Mouse (Mus musculus) heart, adult 2 months (tissue): ENCODE measurements at regions not wholly inside any gene's neighbourhood (a gene's known extent, or its start where the extent isn't known, plus 50 kb on each side); places are given as distances from the start of the nearest gene placed in this dataset.
"Not testable (repeated sequence)": the region's sequence is repeated elsewhere in the genome, so short reads cannot be mapped to it uniquely, and the experiment has no call there.

ENCODE experiments used
- DNase-seq, 2 experiments: peaks; one replicate each; pipeline ENCODE4 v3.0.0; 2021
- H3K27ac ChIP-seq: fragments of 200-600 bp; 2 replicates; pipeline ENCODE4 v1.8.1; 2022
- H3K27me3 ChIP-seq: fragments of 200-500 bp; 2 replicates; pipeline ENCODE4 v1.6.1; 2012; ENCODE audit warnings: mild to moderate bottlenecking, low read length, inconsistent platforms, mixed read lengths; ENCODE audit not compliant: control insufficient read depth, insufficient read depth
- H3K36me3 ChIP-seq: fragments of 200-500 bp; 2 replicates; pipeline ENCODE4 v1.6.1; 2012; ENCODE audit warnings: low read length, inconsistent platforms; ENCODE audit not compliant: control insufficient read depth, insufficient read depth
- H3K4me1 ChIP-seq: fragments of 200-500 bp; 2 replicates; pipeline ENCODE4 v1.6.1; 2011; ENCODE audit warnings: low read length; ENCODE audit not compliant: control insufficient read depth, insufficient read depth
- H3K4me3 ChIP-seq: fragments of 200-600 bp; 2 replicates; pipeline ENCODE4 v1.8.1; 2022
- H3K79me2 ChIP-seq: fragments of 200-500 bp; replicated peaks from 2 replicates; pipeline ENCODE4 v1.6.1; 2012; ENCODE audit warnings: mild to moderate bottlenecking, inconsistent platforms, low read length, moderate library complexity, mixed read lengths; ENCODE audit not compliant: control insufficient read depth, insufficient read depth
- H3K9ac ChIP-seq: fragments of 200-500 bp; 2 replicates; pipeline ENCODE4 v1.6.1; 2012; ENCODE audit warnings: low read depth, mild to moderate bottlenecking, control low read depth, inconsistent platforms, low read length, mixed read lengths
- CTCF ChIP-seq: fragments of 200-600 bp; IDR thresholded peaks from 2 replicates; pipeline ENCODE4 v1.8.1; 2022; ENCODE audit warnings: antibody characterized with exemption, mild to moderate bottlenecking, moderate library complexity
- EP300 ChIP-seq: fragments of 200-500 bp; IDR thresholded peaks from 2 replicates; pipeline ENCODE4 v1.6.1; 2011; ENCODE audit warnings: low read depth, low read length, control low read depth; ENCODE audit not compliant: insufficient read depth
- POLR2A ChIP-seq: fragments of 200-500 bp; IDR thresholded peaks from 2 replicates; pipeline ENCODE4 v1.6.1; 2011; ENCODE audit warnings: mild to moderate bottlenecking, low read depth, low read length, control low read depth; ENCODE audit not compliant: insufficient read depth
- WGBS: fragments of 180-500 bp; shearing (Covaris S2); methylation state at CpG from one replicate; pipeline ENCODE4 v1.1.7; 2018; 5-methylcytosine and 5-hydroxymethylcytosine counted together
- intact Hi-C: fragments of 180-260 bp; cut with DNase I; formaldehyde crosslinking; loops from one replicate; pipeline ENCODE4 v1.15.1; 2025

DNA sequence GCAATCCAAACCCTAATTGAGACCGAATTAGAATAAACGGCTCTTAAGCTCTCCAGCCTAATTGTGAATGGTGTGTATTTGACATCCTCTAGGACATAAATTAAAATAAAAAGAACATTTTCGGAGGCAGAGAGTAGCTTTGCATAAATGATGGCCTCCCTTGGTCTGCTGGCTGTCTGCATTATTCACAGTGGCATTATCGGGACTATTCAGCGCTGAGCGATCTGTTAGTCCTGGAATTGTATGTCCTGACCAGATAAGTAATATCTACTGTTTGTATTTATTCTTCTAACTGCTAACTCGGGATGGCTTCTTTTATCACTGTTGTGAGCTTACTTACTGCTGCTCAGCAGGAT lies 299.6 kb downstream of the Chl1 start:
- 12% methylated on average over 7 of the region's 7 CpGs for WGBS
- Histone ChIP-seq H3K79me2 (no peaks in the 10 kb centered on the region), H3K4me3 (no peak overlapping the region), H3K4me1 (no peaks in the 10 kb centered on the region), H3K36me3 (no peaks in the 10 kb centered on the region), H3K27ac (no peak overlapping the region), H3K9ac (no peak overlapping the region), H3K27me3 (no peaks in the 10 kb centered on the region)
- intact Hi-C loops = no loop called here
- DNase-seq = no peak
- TF ChIP-seq CTCF (no peak), EP300 (no peak), POLR2A (no peak)

DNA sequence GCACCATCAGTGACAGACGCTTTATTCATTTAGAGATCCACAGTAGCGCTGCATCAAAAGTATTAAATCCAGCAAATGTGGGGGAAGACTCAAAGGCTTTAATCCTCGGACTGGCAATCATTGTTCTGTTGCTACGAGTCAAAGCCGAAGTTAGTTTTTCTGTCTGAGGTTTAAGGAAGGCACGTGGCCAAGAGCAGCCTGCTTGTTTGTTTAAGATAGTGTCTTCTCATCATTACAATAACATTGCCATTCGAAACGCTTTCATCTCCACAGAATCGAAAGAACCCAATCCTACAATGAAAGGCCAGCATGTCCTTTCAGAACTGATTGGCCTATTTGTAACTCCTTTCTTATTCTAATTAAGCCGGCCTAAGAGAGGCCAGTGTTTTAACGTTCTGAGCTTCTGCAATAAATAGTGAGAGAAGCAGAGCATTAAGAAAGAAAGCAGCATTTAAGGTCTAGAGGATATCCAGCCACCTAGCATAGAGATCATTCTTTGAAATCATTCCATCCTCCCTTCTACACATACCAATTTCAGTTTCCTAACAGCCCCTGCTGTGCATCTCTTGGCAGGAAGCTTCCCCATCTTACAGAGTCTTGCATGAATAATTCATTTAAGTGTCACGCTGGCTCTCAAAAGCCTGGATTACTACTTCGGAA lies 300.1 kb downstream of the Chl1 start:
- TF ChIP-seq CTCF (no peak), EP300 (no peak), POLR2A (no peak)
- WGBS = 1% methylated on average over 13 of the region's 13 CpGs
- H3K79me2 ChIP-seq = no peaks in the 10 kb centered on the region
- H3K27ac ChIP-seq = no peak overlapping the region
- H3K9ac ChIP-seq = no peak overlapping the region
- intact Hi-C loops = no loop called here
- DNase-seq = no peak
- H3K36me3 ChIP-seq = no peaks in the 10 kb centered on the region
- H3K4me1 ChIP-seq = no peaks in the 10 kb centered on the region
- H3K4me3 ChIP-seq = no peak overlapping the region
- H3K27me3 ChIP-seq = no peaks in the 10 kb centered on the region

DNA sequence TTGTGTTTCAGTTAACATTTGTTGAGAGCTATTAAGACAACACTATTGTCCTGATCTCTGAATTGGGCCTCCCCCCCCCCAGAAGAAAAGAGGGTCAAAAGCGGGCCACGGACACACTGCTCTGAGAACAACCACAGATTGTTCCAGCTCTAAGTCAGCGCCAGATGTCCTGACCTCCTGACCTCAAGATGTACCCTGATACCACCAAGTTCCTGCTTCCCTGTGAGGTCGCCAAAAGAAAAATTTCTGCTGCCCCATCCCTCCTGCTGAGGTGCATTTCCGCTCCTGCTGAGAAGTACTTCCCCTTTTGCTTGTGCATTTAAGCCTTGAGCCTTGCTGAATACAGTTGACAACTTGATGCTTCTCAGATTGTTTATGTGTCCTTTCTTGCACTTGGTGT lies 306.0 kb downstream of the Chl1 start:
- DNase-seq, H3K9ac ChIP-seq, H3K27me3 ChIP-seq, H3K79me2 ChIP-seq, H3K36me3 ChIP-seq, H3K4me3 ChIP-seq, intact Hi-C loops, H3K27ac ChIP-seq, H3K4me1 ChIP-seq: not testable (repeated sequence)
- 63% methylated on average over 5 of the region's 5 CpGs for WGBS

DNA sequence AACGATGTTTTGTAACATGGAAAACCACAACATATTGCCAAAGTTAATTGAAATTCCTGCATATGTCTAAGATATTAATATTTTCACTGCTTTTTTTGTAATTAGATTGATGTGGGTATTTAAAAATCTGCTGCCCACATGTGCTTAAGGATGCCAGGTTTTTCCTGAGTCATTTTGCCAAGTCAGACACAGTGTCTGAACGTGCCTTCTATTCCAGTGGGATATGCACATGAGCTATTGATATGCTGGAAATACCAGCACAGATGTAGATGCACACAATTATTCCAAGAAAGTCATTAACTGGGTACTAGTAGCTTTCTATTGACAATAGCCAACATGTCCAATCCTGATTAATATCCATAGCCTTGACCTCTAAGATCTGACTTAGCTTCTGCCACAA lies 315.7 kb downstream of the Chl1 start:
- Histone ChIP-seq H3K4me3 (no peak overlapping the region), H3K79me2 (no peaks in the 10 kb centered on the region), H3K4me1 (no peaks in the 10 kb centered on the region), H3K9ac (no peak overlapping the region), H3K36me3 (no peaks in the 10 kb centered on the region), H3K27ac (no peak overlapping the region), H3K27me3 (no peaks in the 10 kb centered on the region)
- TF ChIP-seq EP300 = no peak
- no peak for TF ChIP-seq POLR2A
- TF ChIP-seq CTCF = no peak
- DNase-seq = no peak
- intact Hi-C loops = no loop called here
- WGBS = 58% methylated on average over 2 of the region's 2 CpGs

DNA sequence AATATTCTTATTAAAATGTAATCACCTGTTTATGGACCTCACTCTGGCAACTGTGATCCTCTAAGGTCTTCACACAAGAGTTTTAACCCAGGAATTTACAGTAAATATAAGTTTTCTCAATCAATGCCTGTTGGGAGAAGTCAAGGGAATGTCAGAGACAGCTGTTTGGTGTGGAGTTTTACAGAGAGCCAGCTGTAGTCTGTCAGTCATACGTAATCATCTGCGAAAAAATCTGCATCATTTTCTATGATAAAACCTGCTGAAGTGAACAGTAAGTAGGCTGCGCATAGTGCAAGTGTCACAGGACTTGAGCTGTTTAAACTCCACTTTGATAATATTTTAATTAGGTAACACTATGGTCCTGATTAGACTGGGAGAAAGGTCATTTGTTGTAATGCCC lies 317.2 kb downstream of the Chl1 start:
- no peak overlapping the region for H3K27ac ChIP-seq
- H3K79me2 ChIP-seq = no peaks in the 10 kb centered on the region
- no peak overlapping the region for H3K4me3 ChIP-seq
- WGBS = 84% methylated on average over 3 of the region's 3 CpGs
- no peaks in the 10 kb centered on the region for H3K4me1 ChIP-seq
- intact Hi-C loops = no loop called here
- H3K9ac ChIP-seq = no peak overlapping the region
- TF ChIP-seq POLR2A (no peak), CTCF (no peak), EP300 (no peak)
- DNase-seq = no peak
- no peaks in the 10 kb centered on the region for H3K27me3 ChIP-seq
- H3K36me3 ChIP-seq = no peaks in the 10 kb centered on the region

DNA sequence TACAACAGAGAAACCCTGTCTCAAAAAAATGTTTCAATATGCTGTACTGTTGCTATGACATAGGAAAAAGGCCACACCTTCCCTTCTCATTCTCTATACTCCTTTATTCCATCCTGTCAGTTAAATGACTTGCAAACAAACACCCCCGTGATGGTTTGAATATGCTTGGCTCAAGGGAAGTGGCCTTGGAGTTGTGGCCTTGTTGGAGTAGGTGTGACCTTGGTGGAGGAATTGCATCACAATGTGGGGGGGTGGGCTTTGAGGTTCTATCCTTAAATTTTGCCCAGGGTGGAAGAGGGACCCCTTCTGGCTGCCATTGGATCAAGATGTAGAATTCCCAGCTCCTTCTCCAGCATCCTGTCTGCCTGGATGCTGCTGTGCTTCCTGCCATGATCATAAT lies 318.5 kb downstream of the Chl1 start:
- H3K27ac ChIP-seq = no peak overlapping the region
- no peaks in the 10 kb centered on the region for H3K79me2 ChIP-seq
- H3K27me3 ChIP-seq = no peaks in the 10 kb centered on the region
- no peaks in the 10 kb centered on the region for H3K4me1 ChIP-seq
- no peak overlapping the region for H3K9ac ChIP-seq
- intact Hi-C loops = no loop called here
- no peak for DNase-seq
- WGBS = 91% methylated on average over 1 of the region's 1 CpGs
- no peaks in the 10 kb centered on the region for H3K36me3 ChIP-seq
- no peak overlapping the region for H3K4me3 ChIP-seq
- TF ChIP-seq CTCF = no peak
- no peak for TF ChIP-seq POLR2A

DNA sequence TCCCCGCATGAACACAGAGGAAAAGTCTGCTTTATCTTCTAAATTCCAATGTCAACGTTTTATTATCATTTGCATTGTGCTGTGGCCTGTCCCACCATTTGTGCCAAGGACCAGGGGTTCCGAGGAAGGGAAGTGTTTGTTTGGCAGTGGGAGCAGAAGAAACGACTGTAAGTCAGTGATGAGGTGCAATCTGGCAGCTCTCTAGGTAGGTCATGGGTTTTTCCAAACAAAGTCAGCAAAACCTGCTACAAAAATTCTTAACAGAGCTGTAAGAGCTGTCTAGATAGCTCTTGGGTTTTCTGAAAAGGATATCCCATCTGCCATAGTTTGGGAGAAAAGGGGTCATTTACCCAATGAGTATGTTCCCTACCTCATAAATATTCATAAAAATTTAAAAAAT lies 321.9 kb downstream of the Chl1 start:
- intact Hi-C loops = no loop called here
- DNase-seq = no peak
- TF ChIP-seq POLR2A = no peak
- TF ChIP-seq CTCF = no peak
- no peak for TF ChIP-seq EP300
- H3K27ac ChIP-seq = no peak overlapping the region
- no peaks in the 10 kb centered on the region for H3K27me3 ChIP-seq
- H3K36me3 ChIP-seq = no peaks in the 10 kb centered on the region
- no peak overlapping the region for H3K9ac ChIP-seq
- 33% methylated on average over 4 of the region's 4 CpGs for WGBS
- no peaks in the 10 kb centered on the region for H3K4me1 ChIP-seq
- no peak overlapping the region for H3K4me3 ChIP-seq
- no peaks in the 10 kb centered on the region for H3K79me2 ChIP-seq
